Mouse (Mus musculus): ENCODE measurements at regions not wholly inside any gene's neighbourhood (a gene's known extent, or its start where the extent isn't known, plus 50 kb on each side); places are given as distances from the start of the nearest gene placed in this dataset.

- DNase-seq: no peak
These were observed 96.1 kb upstream of the Snap25 start for GRCm38 (mm10) chr2:136617138-136617537.

GRCm38 (mm10) chr2:136618114-136618513 lies 95.1 kb upstream of the Snap25 start:
- DNase-seq: no peak

- DNase-seq: no peak
These were observed 92.9 kb upstream of the Snap25 start for GRCm38 (mm10) chr2:136620309-136620708.

GRCm38 (mm10) chr2:136620969-136621368 lies 92.3 kb upstream of the Snap25 start:
- DNase-seq: no peak

GRCm38 (mm10) chr2:136623808-136624489 lies 89.3 kb upstream of the Snap25 start:
- DNase-seq: no peak

- DNase-seq: no peak
These were observed 88.8 kb upstream of the Snap25 start for GRCm38 (mm10) chr2:136624490-136624850.

- no peak for DNase-seq
These were observed 66.3 kb upstream of the Snap25 start for GRCm38 (mm10) chr2:136646917-136647316.

GRCm38 (mm10) chr2:136648606-136649005 lies 64.6 kb upstream of the Snap25 start:
- peak; percentile 44 for DNase-seq

GRCm38 (mm10) chr2:136650721-136651120 lies 62.5 kb upstream of the Snap25 start:
- no peak for DNase-seq

GRCm38 (mm10) chr2:136652206-136653003 lies 60.8 kb upstream of the Snap25 start:
- DNase-seq: no peak
